9 mouse cellular contexts compared by ENCODE assay signal in genomic region chr1:155809706-155810442, GRCm38 (mm10). TPM values are rescaled to one million over a fixed set of nuclear protein-coding genes. Genes with fewer than 3 reads are reported as not detected.
DNase-seq lines count a peak whose midpoint lies in the region; ATAC-seq and TF ChIP-seq lines count a peak whose summit lies in the region.
"Had no signal": no experiment of that assay in that cellular context is flagged by ENCODE, and none has a peak within 500 bp of the region (broad histone marks: within the 10 kb centered on the region; RNA-seq: fewer than 3 reads in every experiment).

No protein-coding gene starts in this region.

- no peak overlapping the region for H3K9ac ChIP-seq in midbrain, embryonic 12.5 days (replicated peaks)
- no peak overlapping the region for H3K9ac ChIP-seq in midbrain, embryonic 14.5 days (replicated peaks; ENCODE audit: low read length)
- no peak overlapping the region for H3K9ac ChIP-seq in intestine, postnatal 0 days (ENCODE audit: low read depth, low read length)

- no peak overlapping the region for H3K4me3 ChIP-seq in midbrain, embryonic 12.5 days
- no peak overlapping the region for H3K4me3 ChIP-seq in midbrain, embryonic 14.5 days (replicated peaks; ENCODE audit: low read depth, low read length)
- no peak overlapping the region for H3K4me3 ChIP-seq in intestine, postnatal 0 days (ENCODE audit: low read depth, low read length)
- peak overlapping the region; percentile 74 for H3K4me3 ChIP-seq in myocyte

- no peaks in the 10 kb centered on the region for H3K36me3 ChIP-seq in midbrain, embryonic 12.5 days
- H3K36me3 ChIP-seq in midbrain, embryonic 14.5 days (ENCODE audit: control insufficient read depth, insufficient read depth, low read length) = no peaks in the 10 kb centered on the region
- no peaks in the 10 kb centered on the region; the same call in 1 of the 2 replicates for H3K36me3 ChIP-seq in intestine, postnatal 0 days (ENCODE audit: control insufficient read depth, insufficient read depth)
- no peaks in the 10 kb centered on the region for H3K36me3 ChIP-seq in myocyte (ENCODE audit: control insufficient read depth, insufficient read depth)

- no peak for ATAC-seq in midbrain, embryonic 12.5 days (ENCODE audit: low FRiP score, low read depth)
- no peak for ATAC-seq in midbrain, embryonic 14.5 days (ENCODE audit: low FRiP score, low TSS enrichment)
- ATAC-seq in intestine, postnatal 0 days = 0 out of 2 replicates have a peak, but pooled peaks have one; percentile 22

- no peak overlapping the region for H3ac ChIP-seq in myocyte (ENCODE audit: control insufficient read depth, insufficient read length)

- peaks cover 22% of the 10 kb centered on the region for H3K4me1 ChIP-seq in midbrain, embryonic 12.5 days
- peaks cover 23% of the 10 kb centered on the region for H3K4me1 ChIP-seq in midbrain, embryonic 14.5 days (ENCODE audit: control insufficient read depth, insufficient read depth, low read length)
- peaks cover 10% of the 10 kb centered on the region; the same call in 1 of the 2 replicates for H3K4me1 ChIP-seq in intestine, postnatal 0 days (replicated peaks; ENCODE audit: control insufficient read depth, insufficient read depth, low read length)

- no peak overlapping the region for H3K27ac ChIP-seq in midbrain, embryonic 12.5 days (replicated peaks)
- H3K27ac ChIP-seq in midbrain, embryonic 14.5 days (replicated peaks; ENCODE audit: low read depth, low read length) = no peak overlapping the region
- H3K27ac ChIP-seq in intestine, postnatal 0 days (ENCODE audit: low read depth, low read length) = peak overlapping the region; percentile 60
- H3K27ac ChIP-seq: macrophage had no signal

- 0 out of 2 replicates have a peak overlapping the region, but pooled peaks have one; percentile 5 for H3K4me2 ChIP-seq in midbrain, embryonic 12.5 days (replicated peaks)
- H3K4me2 ChIP-seq in midbrain, embryonic 14.5 days (ENCODE audit: low read length) = no peak overlapping the region
- H3K4me2 ChIP-seq in intestine, postnatal 0 days (replicated peaks; ENCODE audit: low read depth) = peak overlapping the region; percentile 63
- H3K4me2 ChIP-seq in myocyte (ENCODE audit: low read depth) = peak overlapping the region; percentile 97

- peaks cover 15% of the 10 kb centered on the region for H3K79me2 ChIP-seq in myocyte (ENCODE audit: control insufficient read depth, insufficient read depth)

- DNase-seq in midbrain, embryonic 14.5 days = no peak
- peak; percentile 45 to 56 for DNase-seq in heart, adult 18-20 months
- DNase-seq in left cerebral cortex, adult 9 months (ENCODE audit: low spot score in 2 of 2) = no peak
- DNase-seq in layer of hippocampus, postnatal 14 days (ENCODE audit: low spot score in 2 of 2) = no peak
- DNase-seq in kidney, postnatal 25 days = no peak

- 65% methylated on average over 10 of the region's 10 CpGs for WGBS in midbrain, embryonic 12.5 days
- WGBS in midbrain, embryonic 14.5 days = 66% methylated on average over 10 of the region's 10 CpGs
- 33% methylated on average over 10 of the region's 10 CpGs for WGBS in intestine, postnatal 0 days

- H3K9me3 ChIP-seq in midbrain, embryonic 12.5 days = no peaks in the 10 kb centered on the region
- H3K9me3 ChIP-seq in midbrain, embryonic 14.5 days (ENCODE audit: control insufficient read depth, low read length) = no peaks in the 10 kb centered on the region
- no peaks in the 10 kb centered on the region for H3K9me3 ChIP-seq in intestine, postnatal 0 days (ENCODE audit: control insufficient read depth)

- peaks cover 7% of the 10 kb centered on the region; the same call in 1 of the 2 replicates for H3K27me3 ChIP-seq in midbrain, embryonic 12.5 days
- no peaks in the 10 kb centered on the region for H3K27me3 ChIP-seq in midbrain, embryonic 14.5 days (ENCODE audit: control insufficient read depth, insufficient read depth, low read length)
- no peaks in the 10 kb centered on the region for H3K27me3 ChIP-seq in intestine, postnatal 0 days (replicated peaks; ENCODE audit: control insufficient read depth, insufficient read depth, low read length)
- H3K27me3 ChIP-seq in myocyte (ENCODE audit: control insufficient read depth, insufficient read depth, insufficient read length) = no peaks in the 10 kb centered on the region

- no peak for TF ChIP-seq CTCF in intestine, postnatal 0 days (IDR thresholded peaks at IDR 0.05; ENCODE audit: low read depth)

- TF ChIP-seq POLR2A in myocyte (IDR thresholded peaks at IDR 0.05; ENCODE audit: insufficient read length, low read depth) = no peak

TF ChIP-seq in myocyte, 11 proteins besides CTCF, POLR2A, EP300 and RAD21:
- peak in 2 of 3 experiments; percentile 52 to 60 for TF ChIP-seq MYOD1 (IDR thresholded peaks at IDR 0.05; ENCODE audit: control insufficient read depth in 1 of 3, insufficient read length in 2 of 3, low read depth in 2 of 3)
- TF ChIP-seq USF1 (IDR thresholded peaks at IDR 0.05; ENCODE audit: low read depth) = no peak
- peak; percentile 3 for TF ChIP-seq TCF12 (IDR thresholded peaks at IDR 0.05; ENCODE audit: insufficient read depth, poor library complexity, severe bottlenecking)
- TF ChIP-seq MYOG (IDR thresholded peaks at IDR 0.05; ENCODE audit: control insufficient read depth in 1 of 3, insufficient read depth in 1 of 3, insufficient read length in 2 of 3, low read depth in 2 of 3) = peak in 2 of 3 experiments; percentile 13 to 72

RNA-seq across cellular contexts. Expression of gene Qsox1, which starts 2.8 kb away (rescaled TPM):
- polyA plus RNA-seq in midbrain, embryonic 12.5 days (2016; fragmentation: Nextera tagmentation; extraction: Ambion mirVana) = 18.5 and 19.8 TPM in 2 replicates
- 7.6 and 11.5 TPM in 2 replicates for polyA plus RNA-seq in midbrain, embryonic 14.5 days (2014; fragmentation: Nextera tagmentation; extraction: Ambion mirVana)
- total RNA-seq in heart, adult 18-20 months (2021) = 10 to 100 TPM; 31.5 to 38.1 TPM
- 28.4 and 30.1 TPM in 2 replicates for polyA plus RNA-seq in intestine, postnatal 0 days (2015; fragmentation: Nextera tagmentation; extraction: Ambion mirVana)
- polyA plus RNA-seq in myocyte (2012; fragmentation: generic; extraction: Trizol) = 101 TPM
- total RNA-seq in layer of hippocampus, postnatal 14 days (2021) = 10 to 100 TPM; 36.7 to 38.3 TPM

RNA-seq across cellular contexts. Expression of gene Lhx4, which starts 58.4 kb away (rescaled TPM):
- polyA plus RNA-seq in midbrain, embryonic 12.5 days (2016; fragmentation: Nextera tagmentation; extraction: Ambion mirVana) = 1.6 and 3.5 TPM in 2 replicates
- 1.8 and 3.5 TPM in 2 replicates for polyA plus RNA-seq in midbrain, embryonic 14.5 days (2014; fragmentation: Nextera tagmentation; extraction: Ambion mirVana)
- total RNA-seq in heart, adult 18-20 months (2021) = not detected
- polyA plus RNA-seq in intestine, postnatal 0 days (2015; fragmentation: Nextera tagmentation; extraction: Ambion mirVana) = 0.01 TPM in 1 of 2 replicates, not detected in the other
- polyA plus RNA-seq in myocyte (2012; fragmentation: generic; extraction: Trizol) = 0.01 TPM
- not detected for total RNA-seq in layer of hippocampus, postnatal 14 days (2021)
- polyA plus RNA-seq: macrophage had no signal

Comparison
In these comparisons a context has a peak if more than half of its experiments do, and no peak if none do; other contexts are left out.
1. DNase-seq: peak in heart, adult 18-20 months (2 of 2); none in midbrain, embryonic 14.5 days (single experiment), left cerebral cortex, adult 9 months (0 of 2), layer of hippocampus, postnatal 14 days (0 of 2) and kidney, postnatal 25 days (0 of 2).